28 mouse cellular contexts compared by ENCODE assay signal in the genomic region with DNA sequence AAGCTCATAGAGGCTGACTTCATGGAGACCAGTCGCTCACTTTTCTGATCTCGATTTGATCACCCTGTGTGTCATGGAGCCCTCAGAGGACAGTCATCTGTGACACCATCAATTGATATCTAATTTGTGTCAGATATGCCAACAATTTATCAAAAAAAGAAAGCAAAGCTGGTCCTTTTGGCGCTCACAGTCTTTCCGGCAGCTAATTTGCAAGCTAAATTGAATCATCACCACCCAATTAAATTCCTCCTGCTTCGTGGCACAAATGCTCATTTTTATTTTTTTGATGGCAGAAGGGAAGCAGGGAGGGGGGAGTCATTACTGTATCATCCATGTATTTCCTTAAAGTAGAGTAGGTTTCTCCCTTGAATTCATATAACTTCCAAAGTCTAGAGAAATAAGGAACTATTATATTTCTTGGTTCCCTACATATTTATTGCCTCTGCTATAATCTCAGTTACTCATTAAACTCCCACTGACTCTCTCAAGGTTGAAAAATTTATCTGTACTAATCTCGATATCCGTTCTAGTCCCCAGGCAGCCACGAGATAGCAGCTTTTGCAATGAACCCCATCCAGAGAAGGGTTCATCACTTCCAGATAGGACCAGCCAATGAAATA.
DNase-seq lines count a peak whose midpoint lies in the region; ATAC-seq and TF ChIP-seq lines count a peak whose summit lies in the region.
"Had no signal": no experiment of that assay in that cellular context is flagged by ENCODE, and none has a peak within 500 bp of the region (broad histone marks: within the 10 kb centered on the region; RNA-seq: fewer than 3 reads in every experiment).

No protein-coding gene starts in this region.

- no peaks in the 10 kb centered on the region for H3K27me3 ChIP-seq in lung, embryonic 14.5 days (ENCODE audit: insufficient read depth, low read length)
- H3K27me3 ChIP-seq in forebrain, embryonic 16.5 days (replicated peaks; ENCODE audit: control insufficient read depth, insufficient read depth, low read length): no peaks in the 10 kb centered on the region
- H3K27me3 ChIP-seq: embryonic facial prominence, embryonic 13.5 days; limb, embryonic 13.5 days; liver, embryonic 12.5 days; megakaryocyte, embryonic 14.5 days; midbrain, embryonic 13.5 days; neural tube, embryonic 12.5 days had no signal

- no peaks in the 10 kb centered on the region for H3K9me3 ChIP-seq in lung, embryonic 14.5 days (ENCODE audit: low read depth, low read length)
- H3K9me3 ChIP-seq in forebrain, embryonic 16.5 days (ENCODE audit: control insufficient read depth, low read length): no peaks in the 10 kb centered on the region
- H3K9me3 ChIP-seq: embryonic facial prominence, embryonic 13.5 days; limb, embryonic 13.5 days; liver, embryonic 12.5 days; megakaryocyte, embryonic 14.5 days; midbrain, embryonic 13.5 days; neural tube, embryonic 12.5 days had no signal

- 57% methylated on average over 8 of the region's 8 CpGs for WGBS in lung, embryonic 14.5 days
- WGBS in forebrain, embryonic 16.5 days: 55% methylated on average over 8 of the region's 8 CpGs

- no peak for TF ChIP-seq CTCF in lung, embryonic 14.5 days (IDR thresholded peaks at IDR 0.05; ENCODE audit: low read depth)

- no peak overlapping the region for H3K4me2 ChIP-seq in lung, embryonic 14.5 days
- no peak overlapping the region for H3K4me2 ChIP-seq in forebrain, embryonic 16.5 days (ENCODE audit: low read length)
- H3K4me2 ChIP-seq: embryonic facial prominence, embryonic 13.5 days; hindbrain, embryonic 14.5 days; limb, embryonic 13.5 days; liver, embryonic 12.5 days; midbrain, embryonic 13.5 days; neural tube, embryonic 12.5 days had no signal

- no peak for ATAC-seq in lung, embryonic 14.5 days (ENCODE audit: insufficient read depth)
- peak; percentile 79 for ATAC-seq in forebrain, embryonic 16.5 days
- ATAC-seq in activated CD4-positive, CD25-positive, alpha-beta regulatory T cell, adult 4 months: no peak
- ATAC-seq: inflammation-experienced regulatory T-cells, adult 6 months; liver, embryonic 12.5 days; midbrain, embryonic 13.5 days had no signal

- H3K36me3 ChIP-seq in lung, embryonic 14.5 days (ENCODE audit: insufficient read depth): no peaks in the 10 kb centered on the region
- H3K36me3 ChIP-seq in forebrain, embryonic 16.5 days (ENCODE audit: control insufficient read depth, insufficient read depth): no peaks in the 10 kb centered on the region
- H3K36me3 ChIP-seq: embryonic facial prominence, embryonic 13.5 days; limb, embryonic 13.5 days; liver, embryonic 12.5 days; midbrain, embryonic 13.5 days; neural tube, embryonic 12.5 days had no signal

- H3K9ac ChIP-seq in lung, embryonic 14.5 days: no peak overlapping the region
- no peak overlapping the region for H3K9ac ChIP-seq in forebrain, embryonic 16.5 days (replicated peaks; ENCODE audit: low read depth, low read length)
- H3K9ac ChIP-seq: embryonic facial prominence, embryonic 13.5 days; hindbrain, embryonic 14.5 days; limb, embryonic 13.5 days; liver, embryonic 12.5 days; midbrain, embryonic 13.5 days; neural tube, embryonic 12.5 days had no signal

- DNase-seq in lung, embryonic 14.5 days: peak; percentile 8
- no peak for DNase-seq in lung, postnatal 25 days (ENCODE audit: low spot score)
- DNase-seq in layer of hippocampus, adult 9-10 months (ENCODE audit: low spot score): peak; percentile 6
- DNase-seq in B cell, adult 2 months: no peak
- no peak for DNase-seq in cerebellum, adult 11-12 months
- DNase-seq: adrenal gland, postnatal 36 days; cerebellum, adult 2 months; cerebellum, postnatal 25 days; embryo, embryonic 11 days; gastrocnemius, adult 2 months; heart, postnatal 4 days; kidney, adult 9 months; kidney, postnatal 14 days; lung, adult 18-20 months; lung, postnatal 14 days; right cerebral cortex, postnatal 4 days; thymus, postnatal 25 days had no signal

- no peak overlapping the region for H3K4me3 ChIP-seq in lung, embryonic 14.5 days (ENCODE audit: low read depth, low read length)
- no peak overlapping the region for H3K4me3 ChIP-seq in forebrain, embryonic 16.5 days (replicated peaks; ENCODE audit: low read length)
- H3K4me3 ChIP-seq: embryonic facial prominence, embryonic 13.5 days; erythroblast, embryonic 14.5 days; gastrocnemius, adult 2 months; limb, embryonic 13.5 days; liver, embryonic 12.5 days; megakaryocyte, embryonic 14.5 days; midbrain, embryonic 13.5 days; neural tube, embryonic 12.5 days had no signal

- H3K4me1 ChIP-seq in lung, embryonic 14.5 days (ENCODE audit: insufficient read depth): no peaks in the 10 kb centered on the region
- H3K4me1 ChIP-seq in forebrain, embryonic 16.5 days (replicated peaks; ENCODE audit: control insufficient read depth, insufficient read depth, low read length): 0 out of 2 replicates have a peak, but pooled peaks cover 5% of the 10 kb centered on the region
- H3K4me1 ChIP-seq: embryonic facial prominence, embryonic 13.5 days; limb, embryonic 13.5 days; liver, embryonic 12.5 days; megakaryocyte, embryonic 14.5 days; midbrain, embryonic 13.5 days; neural tube, embryonic 12.5 days had no signal

- H3K27ac ChIP-seq in lung, embryonic 14.5 days (ENCODE audit: low read depth): no peak overlapping the region
- H3K27ac ChIP-seq in forebrain, embryonic 16.5 days (ENCODE audit: low read length): no peak overlapping the region
- H3K27ac ChIP-seq: embryonic facial prominence, embryonic 13.5 days; gastrocnemius, adult 2 months; hindbrain, embryonic 14.5 days; limb, embryonic 13.5 days; liver, embryonic 12.5 days; midbrain, embryonic 13.5 days; neural tube, embryonic 12.5 days had no signal

Comparison
In these comparisons a context has a peak if more than half of its experiments do, and no peak if none do; other contexts are left out.
1. DNase-seq: peak in lung, embryonic 14.5 days (single experiment) and layer of hippocampus, adult 9-10 months (single experiment); none in lung, postnatal 25 days (single experiment), B cell, adult 2 months (0 of 2) and cerebellum, adult 11-12 months (single experiment).